Comparison of ENCODE assay signal across 38 mouse cellular contexts in genomic region chr15:32144269-32144668, GRCm38 (mm10). TPM values are rescaled to one million over a fixed set of nuclear protein-coding genes. Genes with fewer than 3 reads are reported as not detected.
"Had no signal": no experiment of that assay in that cellular context is flagged by ENCODE, and none has a peak within 500 bp of the region (broad histone marks: within the 10 kb centered on the region; RNA-seq: fewer than 3 reads in every experiment).

No protein-coding gene starts in this region.

- DNase-seq: gastrocnemius, adult 2 months; gastrocnemius, postnatal 10 days; gastrocnemius, postnatal 25 days; heart, adult 18-20 months; heart, postnatal 10 days; heart, postnatal 4 days; kidney, adult 18-20 months; kidney, adult 8-10 months; kidney, postnatal 10 days; kidney, postnatal 25 days; kidney, postnatal 4 days; liver, embryonic 13.5 days had no signal

- H3K27me3 ChIP-seq: heart, embryonic 12.5 days; hindbrain, embryonic 12.5 days; intestine, embryonic 15.5 days; limb, embryonic 12.5 days; liver, embryonic 13.5 days had no signal

- H3K4me3 ChIP-seq: gastrocnemius, adult 2 months; heart, embryonic 10.5 days; heart, embryonic 12.5 days; hindbrain, embryonic 10.5 days; hindbrain, embryonic 12.5 days; intestine, embryonic 15.5 days; layer of hippocampus, adult 2 months; left cerebral cortex, adult 2 months; limb, embryonic 10.5 days; limb, embryonic 12.5 days; liver, embryonic 13.5 days had no signal

- H3K4me1 ChIP-seq: heart, embryonic 10.5 days; hindbrain, embryonic 10.5 days; hindbrain, embryonic 12.5 days; intestine, embryonic 15.5 days; limb, embryonic 12.5 days; liver, embryonic 13.5 days had no signal

- H3K27ac ChIP-seq: gastrocnemius, adult 2 months; heart, embryonic 10.5 days; hindbrain, embryonic 10.5 days; hindbrain, embryonic 12.5 days; hindbrain, embryonic 14.5 days; intestine, embryonic 15.5 days; layer of hippocampus, adult 2 months; left cerebral cortex, adult 2 months; limb, embryonic 10.5 days; limb, embryonic 12.5 days; liver, embryonic 13.5 days had no signal

- H3K9me3 ChIP-seq: heart, embryonic 10.5 days; heart, embryonic 12.5 days; hindbrain, embryonic 10.5 days; hindbrain, embryonic 12.5 days; intestine, embryonic 15.5 days; limb, embryonic 10.5 days; limb, embryonic 12.5 days; liver, embryonic 13.5 days had no signal

- H3K36me3 ChIP-seq: heart, embryonic 10.5 days; heart, embryonic 12.5 days; hindbrain, embryonic 10.5 days; hindbrain, embryonic 12.5 days; intestine, embryonic 15.5 days; limb, embryonic 10.5 days; limb, embryonic 12.5 days; liver, embryonic 13.5 days had no signal

- H3K9ac ChIP-seq: heart, embryonic 12.5 days; hindbrain, embryonic 12.5 days; hindbrain, embryonic 14.5 days; intestine, embryonic 15.5 days; limb, embryonic 12.5 days; liver, embryonic 13.5 days had no signal

- ATAC-seq: hindbrain, embryonic 16.5 days; inflammation-experienced regulatory T-cells, adult 6 months; intestine, embryonic 15.5 days; intestine, postnatal 0 days had no signal

- H3K4me2 ChIP-seq: heart, embryonic 12.5 days; hindbrain, embryonic 12.5 days; hindbrain, embryonic 14.5 days; intestine, embryonic 15.5 days; limb, embryonic 12.5 days; liver, embryonic 13.5 days had no signal

RNA-seq across cellular contexts. Expression of gene Tas2r119, which starts 32.8 kb away (rescaled TPM):
- total RNA-seq: gastrocnemius, adult 2 months; gastrocnemius, postnatal 10 days; gastrocnemius, postnatal 25 days; gastrocnemius, postnatal 4 days; granulocyte monocyte progenitor cell, adult 5-6 weeks; heart, adult 18-20 months; heart, adult 8-10 months; heart, postnatal 10 days; heart, postnatal 25 days; heart, postnatal 4 days; layer of hippocampus, adult 2 months; layer of hippocampus, postnatal 10 days; layer of hippocampus, postnatal 25 days; left cerebral cortex, adult 2 months; left cerebral cortex, postnatal 14 days; left cerebral cortex, postnatal 36 days had no signal
- polyA plus RNA-seq: frontal cortex, adult 2 months; heart, embryonic 10.5 days; heart, embryonic 12.5 days; heart, embryonic 14.5 days; heart, embryonic 16.5 days; hindbrain, embryonic 10.5 days; hindbrain, embryonic 12.5 days; hindbrain, embryonic 14.5 days; hindbrain, embryonic 16.5 days; inflammation-experienced regulatory T-cells, adult 6 months; intestine, embryonic 15.5 days; intestine, postnatal 0 days; kidney, embryonic 14.5 days; kidney, embryonic 16.5 days; limb, embryonic 12.5 days; liver, embryonic 13.5 days had no signal
